Mouse (Mus musculus): Measurements from ENCODE around the gene Ebf3. TPM values are rescaled to one million over a fixed set of nuclear protein-coding genes. Genes with fewer than 3 reads are reported as not detected.

The Ebf3 gene
- polyA plus RNA-seq, 1 experiment from 2014 or later = 7.4 TPM

- Histone ChIP-seq H3K9me3 (ENCODE audit: control insufficient read depth, low read length) (no peaks in the 10 kb centered on the region), H3K27ac (replicated peaks; ENCODE audit: low read depth, low read length) (no peak overlapping the region), H3K36me3 (ENCODE audit: control insufficient read depth, insufficient read depth, low read length) (no peaks in the 10 kb centered on the region), H3K4me3 (ENCODE audit: low read depth, low read length) (no peak overlapping the region), H3K4me1 (ENCODE audit: control insufficient read depth, insufficient read depth, low read length) (peaks cover 32% of the 10 kb centered on the region), H3K9ac (ENCODE audit: low read depth, low read length) (no peak overlapping the region), H3K4me2 (ENCODE audit: low read depth, low read length) (no peak overlapping the region), H3K27me3 (replicated peaks; ENCODE audit: control insufficient read depth, insufficient read depth, low read length) (0 out of 2 replicates have a peak, but pooled peaks cover 4% of the 10 kb centered on the region)
- 83% methylated on average over 10 of the region's 10 CpGs for WGBS
- no peak for DNase-seq (ENCODE audit: low spot score)
- no peak for ATAC-seq (ENCODE audit: low read depth)
Observed at GRCm38 (mm10) chr7:137272252-137272651, 42.0 kb downstream of the Ebf3 start.

- WGBS = 27% methylated on average over 8 of the region's 8 CpGs
- H3K36me3 ChIP-seq (ENCODE audit: control insufficient read depth, insufficient read depth, low read length) = no peaks in the 10 kb centered on the region
- H3K4me3 ChIP-seq (ENCODE audit: low read depth, low read length) = no peak overlapping the region
- peak overlapping the region; percentile 75 for H3K27ac ChIP-seq (replicated peaks; ENCODE audit: low read depth, low read length)
- ATAC-seq (ENCODE audit: low read depth) = peak; percentile 30; the same call in 1 of the 2 replicates
- peak overlapping the region; percentile 16 for H3K4me2 ChIP-seq (ENCODE audit: low read depth, low read length)
- H3K4me1 ChIP-seq (ENCODE audit: control insufficient read depth, insufficient read depth, low read length) = peaks cover 54% of the 10 kb centered on the region
- H3K27me3 ChIP-seq (replicated peaks; ENCODE audit: control insufficient read depth, insufficient read depth, low read length) = 0 out of 2 replicates have a peak, but pooled peaks cover 4% of the 10 kb centered on the region
- DNase-seq (ENCODE audit: low spot score) = peak; percentile 84
- no peak overlapping the region for H3K9ac ChIP-seq (ENCODE audit: low read depth, low read length)
- no peaks in the 10 kb centered on the region for H3K9me3 ChIP-seq (ENCODE audit: control insufficient read depth, low read length)
Observed at GRCm38 (mm10) chr7:137268452-137269155, 45.6 kb downstream of the Ebf3 start.

GRCm38 (mm10) chr7:137267441-137267840 lies 46.8 kb downstream of the Ebf3 start:
- Histone ChIP-seq H3K4me3 (ENCODE audit: low read depth, low read length) (no peak overlapping the region), H3K27ac (replicated peaks; ENCODE audit: low read depth, low read length) (0 out of 2 replicates have a peak overlapping the region, but pooled peaks have one; percentile 24), H3K36me3 (ENCODE audit: control insufficient read depth, insufficient read depth, low read length) (no peaks in the 10 kb centered on the region), H3K27me3 (replicated peaks; ENCODE audit: control insufficient read depth, insufficient read depth, low read length) (0 out of 2 replicates have a peak, but pooled peaks cover 4% of the 10 kb centered on the region), H3K9me3 (ENCODE audit: control insufficient read depth, low read length) (no peaks in the 10 kb centered on the region), H3K4me1 (ENCODE audit: control insufficient read depth, insufficient read depth, low read length) (peaks cover 57% of the 10 kb centered on the region), H3K9ac (ENCODE audit: low read depth, low read length) (peak overlapping the region; percentile 30), H3K4me2 (ENCODE audit: low read depth, low read length) (peak overlapping the region; percentile 36; the same call in 1 of the 2 replicates)
- WGBS = 43% methylated on average over 9 of the region's 9 CpGs
- DNase-seq (ENCODE audit: low spot score) (peak; percentile 78), ATAC-seq (ENCODE audit: low read depth) (peak; percentile 53; the same call in 1 of the 2 replicates)

GRCm38 (mm10) chr7:137266575-137266974 lies 47.7 kb downstream of the Ebf3 start:
- Histone ChIP-seq H3K4me1 (ENCODE audit: control insufficient read depth, insufficient read depth, low read length) (peaks cover 59% of the 10 kb centered on the region), H3K4me3 (ENCODE audit: low read depth, low read length) (no peak overlapping the region), H3K9me3 (ENCODE audit: control insufficient read depth, low read length) (no peaks in the 10 kb centered on the region), H3K27ac (replicated peaks; ENCODE audit: low read depth, low read length) (0 out of 2 replicates have a peak overlapping the region, but pooled peaks have one; percentile 28), H3K36me3 (ENCODE audit: control insufficient read depth, insufficient read depth, low read length) (no peaks in the 10 kb centered on the region), H3K4me2 (ENCODE audit: low read depth, low read length) (peak overlapping the region; percentile 36; the same call in 1 of the 2 replicates), H3K9ac (ENCODE audit: low read depth, low read length) (no peak overlapping the region), H3K27me3 (replicated peaks; ENCODE audit: control insufficient read depth, insufficient read depth, low read length) (0 out of 2 replicates have a peak, but pooled peaks cover 4% of the 10 kb centered on the region)
- DNase-seq (ENCODE audit: low spot score) (no peak), ATAC-seq (ENCODE audit: low read depth) (no peak)
- 15% methylated on average over 15 of the region's 17 CpGs for WGBS

GRCm38 (mm10) chr7:137262330-137262729 lies 51.9 kb downstream of the Ebf3 start:
- no peaks in the 10 kb centered on the region for H3K36me3 ChIP-seq (ENCODE audit: control insufficient read depth, insufficient read depth, low read length)
- DNase-seq (ENCODE audit: low spot score) = no peak
- ATAC-seq (ENCODE audit: low read depth) = no peak
- H3K4me3 ChIP-seq (ENCODE audit: low read depth, low read length) = no peak overlapping the region
- H3K27me3 ChIP-seq (replicated peaks; ENCODE audit: control insufficient read depth, insufficient read depth, low read length) = no peaks in the 10 kb centered on the region
- H3K4me2 ChIP-seq (ENCODE audit: low read depth, low read length) = no peak overlapping the region
- no peak overlapping the region for H3K27ac ChIP-seq (replicated peaks; ENCODE audit: low read depth, low read length)
- WGBS = 84% methylated on average over 8 of the region's 8 CpGs
- no peak overlapping the region for H3K9ac ChIP-seq (ENCODE audit: low read depth, low read length)
- no peaks in the 10 kb centered on the region for H3K9me3 ChIP-seq (ENCODE audit: control insufficient read depth, low read length)
- H3K4me1 ChIP-seq (ENCODE audit: control insufficient read depth, insufficient read depth, low read length) = peaks cover 28% of the 10 kb centered on the region

GRCm38 (mm10) chr7:137246213-137246872 lies 67.9 kb downstream of the Ebf3 start:
- DNase-seq (ENCODE audit: low spot score) (no peak), ATAC-seq (ENCODE audit: low read depth) (no peak)
- Histone ChIP-seq H3K27ac (replicated peaks; ENCODE audit: low read depth, low read length) (no peak overlapping the region), H3K9ac (ENCODE audit: low read depth, low read length) (no peak overlapping the region), H3K36me3 (ENCODE audit: control insufficient read depth, insufficient read depth, low read length) (no peaks in the 10 kb centered on the region), H3K4me3 (ENCODE audit: low read depth, low read length) (no peak overlapping the region), H3K27me3 (replicated peaks; ENCODE audit: control insufficient read depth, insufficient read depth, low read length) (peaks cover 2% of the 10 kb centered on the region; the same call in 1 of the 2 replicates), H3K9me3 (ENCODE audit: control insufficient read depth, low read length) (no peaks in the 10 kb centered on the region), H3K4me2 (ENCODE audit: low read depth, low read length) (no peak overlapping the region), H3K4me1 (ENCODE audit: control insufficient read depth, insufficient read depth, low read length) (peaks cover 12% of the 10 kb centered on the region; the same call in 1 of the 2 replicates)
- WGBS = 39% methylated on average over 10 of the region's 11 CpGs

- H3K4me2 ChIP-seq (ENCODE audit: low read depth, low read length) = no peak overlapping the region
- ATAC-seq (ENCODE audit: low read depth) (no peak), DNase-seq (ENCODE audit: low spot score) (no peak)
- H3K36me3 ChIP-seq (ENCODE audit: control insufficient read depth, insufficient read depth, low read length) = no peaks in the 10 kb centered on the region
- H3K27me3 ChIP-seq (replicated peaks; ENCODE audit: control insufficient read depth, insufficient read depth, low read length) = peaks cover 2% of the 10 kb centered on the region; the same call in 1 of the 2 replicates
- no peak overlapping the region for H3K4me3 ChIP-seq (ENCODE audit: low read depth, low read length)
- no peak overlapping the region for H3K9ac ChIP-seq (ENCODE audit: low read depth, low read length)
- peaks cover 8% of the 10 kb centered on the region; the same call in 1 of the 2 replicates for H3K4me1 ChIP-seq (ENCODE audit: control insufficient read depth, insufficient read depth, low read length)
- H3K9me3 ChIP-seq (ENCODE audit: control insufficient read depth, low read length) = no peaks in the 10 kb centered on the region
- H3K27ac ChIP-seq (replicated peaks; ENCODE audit: low read depth, low read length) = peak overlapping the region; percentile 33; the same call in 1 of the 2 replicates
- 68% methylated on average over 7 of the region's 7 CpGs for WGBS
Observed at GRCm38 (mm10) chr7:137244839-137245238, 69.4 kb downstream of the Ebf3 start.

GRCm38 (mm10) chr7:137240481-137240880 lies 73.8 kb downstream of the Ebf3 start:
- Histone ChIP-seq H3K4me1 (ENCODE audit: control insufficient read depth, insufficient read depth, low read length) (peaks cover 4% of the 10 kb centered on the region; the same call in 1 of the 2 replicates), H3K27me3 (replicated peaks; ENCODE audit: control insufficient read depth, insufficient read depth, low read length) (no peaks in the 10 kb centered on the region; the same call in 1 of the 2 replicates), H3K36me3 (ENCODE audit: control insufficient read depth, insufficient read depth, low read length) (no peaks in the 10 kb centered on the region), H3K9ac (ENCODE audit: low read depth, low read length) (no peak overlapping the region), H3K4me3 (ENCODE audit: low read depth, low read length) (no peak overlapping the region), H3K9me3 (ENCODE audit: control insufficient read depth, low read length) (no peaks in the 10 kb centered on the region), H3K4me2 (ENCODE audit: low read depth, low read length) (no peak overlapping the region), H3K27ac (replicated peaks; ENCODE audit: low read depth, low read length) (no peak overlapping the region; the same call in 1 of the 2 replicates)
- WGBS = 77% methylated on average over 8 of the region's 8 CpGs
- DNase-seq (ENCODE audit: low spot score) (no peak), ATAC-seq (ENCODE audit: low read depth) (no peak; the same call in 1 of the 2 replicates)

All from embryonic facial prominence, embryonic 14.5 days (tissue).